Mouse (Mus musculus) hindbrain, postnatal 0 days (tissue): ENCODE data around the gene Slc45a1. TPM values are rescaled to one million over a fixed set of nuclear protein-coding genes. Genes with fewer than 3 reads are reported as not detected.

Source experiments
- ATAC-seq: fragments of 200-750 bp; cut with Nextera tagmentation; 2 replicates; pipeline ENCODE4 v1.8.0; 2017; ENCODE audit warnings: mild to moderate bottlenecking, moderate TSS enrichment, moderate library complexity
- DNase-seq: peaks from one replicate; pipeline ENCODE4 v3.0.0-alpha.2; 2015; ENCODE audit warnings: low spot score
- H3K27ac ChIP-seq: fragments of 300-500 bp; sonication (generic); 2 replicates; pipeline ENCODE4 v1.5.1; 2014; ENCODE audit warnings: mild to moderate bottlenecking
- H3K27me3 ChIP-seq: fragments of 300-500 bp; sonication (generic); 2 replicates; pipeline ENCODE4 v1.6.1; 2014; ENCODE audit warnings: low read length, mixed read lengths; ENCODE audit not compliant: insufficient read depth
- H3K36me3 ChIP-seq: fragments of 300-500 bp; sonication (generic); 2 replicates; pipeline ENCODE4 v1.6.1; 2014; ENCODE audit warnings: low read length, mixed read lengths; ENCODE audit not compliant: insufficient read depth
- H3K4me1 ChIP-seq: fragments of 300-500 bp; sonication (generic); 2 replicates; pipeline ENCODE4 v1.6.1; 2014; ENCODE audit warnings: antibody characterized with exemption, low read length, mixed read lengths; ENCODE audit not compliant: insufficient read depth
- H3K4me2 ChIP-seq: fragments of 300-500 bp; sonication (generic); 2 replicates; pipeline ENCODE4 v1.6.1; 2014; ENCODE audit warnings: low read depth, mild to moderate bottlenecking, low read length, moderate library complexity, mixed read lengths
- H3K4me3 ChIP-seq: fragments of 300-500 bp; sonication (generic); 2 replicates; pipeline ENCODE4 v1.5.1; 2014; ENCODE audit warnings: low read length
- H3K9ac ChIP-seq: fragments of 300-500 bp; sonication (generic); replicated peaks from 2 replicates; pipeline ENCODE4 v1.6.1; 2014; ENCODE audit warnings: mild to moderate bottlenecking, low read length, moderate library complexity, mixed read lengths
- H3K9me3 ChIP-seq: fragments of 300-500 bp; sonication (generic); 2 replicates; pipeline ENCODE4 v1.6.1; 2016; ENCODE audit warnings: low read length, mixed read lengths
- CTCF ChIP-seq: IDR thresholded peaks from 2 replicates; pipeline ENCODE4 v1.5.1; 2016; ENCODE audit warnings: antibody characterized with exemption, control low read depth, low read depth
- WGBS: fragments of 180-500 bp; shearing (Covaris S2); extraction: QIAGEN DNeasy Blood & Tissue Kit; methylation state at CpG from one replicate; pipeline ENCODE4 v1.1.7; 2014; 5-methylcytosine and 5-hydroxymethylcytosine counted together
- polyA plus RNA-seq: library from polyadenylated mRNA; unstranded; fragments of >200 nt; fragmentation: Nextera tagmentation; extraction: Ambion mirVana; gene quantifications from 2 replicates; pipeline ENCODE4 v1.2.1, GENCODE M21; 2015
- total RNA-seq: library from RNA; depleted of rRNA; stranded (reverse); fragments of >200 nt; gene quantifications from 2 replicates; pipeline ENCODE4 v1.2.3, GENCODE M21; 2014; rRNA removed

Slc45a1 gene
- total and polyA plus RNA-seq, 2 experiments from 2014 or later, result 47.5 to 49.6 TPM

GRCm38 (mm10) chr4:150582966-150583776 is 68.8 kb downstream of the Slc45a1 start:
- Histone ChIP-seq H3K9ac (0 out of 2 replicates have a peak overlapping the region, but pooled peaks have one; percentile 13), H3K36me3 (no peaks in the 10 kb centered on the region), H3K27me3 (no peaks in the 10 kb centered on the region), H3K27ac (peak overlapping the region; percentile 76), H3K4me3 (0 out of 2 replicates have a peak overlapping the region, but pooled peaks have one; percentile 1), H3K4me2 (peak overlapping the region; percentile 19; the same call in 1 of the 2 replicates), H3K9me3 (no peaks in the 10 kb centered on the region), H3K4me1 (peaks cover 28% of the 10 kb centered on the region)
- DNase-seq, result peak; percentile 68
- no peak for TF ChIP-seq CTCF
- WGBS, result 11% methylated on average over 13 of the region's 13 CpGs
- ATAC-seq, result peak; percentile 84

GRCm38 (mm10) chr4:150581931-150582723 is 69.8 kb downstream of the Slc45a1 start:
- Histone ChIP-seq H3K9me3 (no peaks in the 10 kb centered on the region), H3K4me3 (no peak overlapping the region), H3K27me3 (no peaks in the 10 kb centered on the region), H3K4me2 (no peak overlapping the region), H3K9ac (no peak overlapping the region), H3K4me1 (peaks cover 28% of the 10 kb centered on the region), H3K36me3 (no peaks in the 10 kb centered on the region), H3K27ac (peak overlapping the region; percentile 12)
- DNase-seq (no peak), ATAC-seq (no peak)
- WGBS, result 59% methylated on average over 10 of the region's 10 CpGs
- TF ChIP-seq CTCF, result no peak

Other genes starting within 250 kb of the Slc45a1 start
- 32.4 and 38.8 TPM in 2 replicates for gene Errfi1, start 201.7 kb upstream of the Slc45a1 start, total RNA-seq
- 22.2 and 23.2 TPM in 2 replicates for gene Errfi1, start 201.7 kb upstream of the Slc45a1 start, polyA plus RNA-seq